ENCODE assay signal across 10 mouse cellular contexts in genomic region chr5:118482598-118482997, GRCm38 (mm10).
DNase-seq lines count a peak whose midpoint lies in the region; ATAC-seq lines count a peak whose summit lies in the region.
"Had no signal": no experiment of that assay in that cellular context is flagged by ENCODE, and none has a peak within 500 bp of the region (broad histone marks: within the 10 kb centered on the region; RNA-seq: fewer than 3 reads in every experiment).

No protein-coding gene starts in this region.

- intact Hi-C loops in heart, postnatal 36 days (cut with DNase I): no loop called here

- DNase-seq in heart, embryonic 10.5 days (ENCODE audit: low spot score): no peak
- no peak for DNase-seq in heart, postnatal 36 days
- peak; percentile 70 to 75 for DNase-seq in B cell, adult 2 months
- DNase-seq in T-cell, adult 2 months (ENCODE audit: low spot score): peak; percentile 42
- peak; percentile 50 for DNase-seq in naive thymus-derived CD4-positive, alpha-beta T cell, adult 2 months (ENCODE audit: low read depth)
- no peak for DNase-seq in embryo, embryonic 10.5 days (ENCODE audit: low spot score)
- DNase-seq in neural tube, embryonic 10.5 days (ENCODE audit: extremely low spot score, low spot score): no peak
- DNase-seq: adrenal gland, adult 2 months; cerebellum, adult 8-10 months had no signal

- no peaks in the 10 kb centered on the region for H3K36me3 ChIP-seq in heart, embryonic 10.5 days

- no peak for ATAC-seq in activated CD4-positive, CD25-positive, alpha-beta regulatory T cell, adult 4 months

- peaks cover 42% of the 10 kb centered on the region for H3K4me1 ChIP-seq in heart, embryonic 10.5 days

- peak overlapping the region; percentile 65 for H3K27ac ChIP-seq in heart, embryonic 10.5 days

- no peaks in the 10 kb centered on the region for H3K27me3 ChIP-seq in heart, embryonic 10.5 days (ENCODE audit: insufficient read depth, poor library complexity, severe bottlenecking)

- peak overlapping the region; percentile 34; the same call in 1 of the 2 replicates for H3K4me3 ChIP-seq in heart, embryonic 10.5 days

- H3K9me3 ChIP-seq in heart, embryonic 10.5 days: no peaks in the 10 kb centered on the region

- 33% methylated on average over 7 of the region's 7 CpGs for WGBS in heart, embryonic 10.5 days

Comparison
In these comparisons a context has a peak if more than half of its experiments do, and no peak if none do; other contexts are left out.
1. DNase-seq: peak in B cell, adult 2 months (2 of 2), T-cell, adult 2 months (single experiment) and naive thymus-derived CD4-positive, alpha-beta T cell, adult 2 months (single experiment); none in heart, embryonic 10.5 days (single experiment), heart, postnatal 36 days (0 of 2), embryo, embryonic 10.5 days (single experiment) and neural tube, embryonic 10.5 days (single experiment).